Mouse (Mus musculus) gastrocnemius, postnatal 36 days (tissue): Measurements from ENCODE around the gene Prss16. TPM values are rescaled to one million over a fixed set of nuclear protein-coding genes. Genes with fewer than 3 reads are reported as not detected.
A peak's percentile ranks its signal among the peaks of the same experiment; 100 is the strongest.

Source experiments
- DNase-seq, 2 experiments: peaks; one replicate each; pipeline ENCODE4 v3.0.0; 2022
- intact Hi-C: fragments of 180-260 bp; cut with DNase I; formaldehyde crosslinking; loops from one replicate; pipeline ENCODE4 v1.15.1; 2025
- microRNA-seq, 2 experiments: library from miRNA; unstranded; fragments of <30 nt; microRNA quantifications; one replicate each; pipeline ENCODE4 v1.2.0; 2021
- total RNA-seq, 2 experiments: library from RNA; stranded (reverse); gene quantifications; 2 replicates each; pipeline ENCODE4 v1.2.3; 2021

Gene Prss16
- total RNA-seq, 2 experiments from 2014 or later, result 5.4 TPM; not detected in 1

DNA sequence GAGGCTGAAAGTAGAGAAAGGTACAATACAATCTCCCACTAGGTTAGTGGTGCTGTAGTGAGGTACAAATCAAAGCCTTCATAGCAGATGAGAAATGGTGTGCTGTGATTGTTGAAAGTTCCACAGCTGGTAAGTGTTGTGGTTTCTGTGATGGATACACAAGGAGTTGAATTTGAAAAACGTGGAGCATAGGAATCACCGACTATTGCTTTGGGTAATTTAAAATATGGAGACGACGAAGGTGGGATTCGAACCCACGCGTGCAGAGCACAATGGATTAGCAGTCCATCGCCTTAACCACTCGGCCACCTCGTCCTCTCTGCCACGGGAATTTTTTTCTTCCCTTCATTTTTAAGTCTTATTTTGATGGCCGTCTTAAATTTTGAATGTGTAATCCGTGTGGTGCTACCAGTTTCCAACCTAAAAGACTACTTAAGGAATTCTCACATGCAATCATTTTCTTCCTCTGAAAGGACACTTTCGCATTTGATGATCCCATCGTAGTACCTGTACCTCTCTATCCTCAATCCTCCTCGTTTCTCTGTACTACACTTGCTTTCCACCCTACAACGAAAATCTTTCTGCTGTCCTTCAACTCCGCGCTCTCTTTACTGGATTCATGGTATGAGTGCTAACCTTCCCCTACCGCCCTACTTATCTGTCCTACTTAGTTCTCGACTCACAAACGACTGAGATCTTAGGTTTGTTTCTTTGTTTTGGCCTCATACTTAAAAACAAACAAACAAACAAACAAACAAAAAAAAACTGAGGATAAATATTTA is 15.4 kb downstream of the Prss16 start:
- intact Hi-C loops, result no loop called here
- no peak for DNase-seq

- intact Hi-C loops, result no loop called here
- DNase-seq, result no peak
Measured at GRCm38 (mm10) chr13:21992550-21992949, 17.0 kb downstream of the Prss16 start.

GRCm38 (mm10) chr13:21984486-21984885 is 25.1 kb downstream of the Prss16 start:
- intact Hi-C loops, result no loop called here

GRCm38 (mm10) chr13:21981803-21982193 is 27.7 kb downstream of the Prss16 start:
- intact Hi-C loops, result no loop called here
- no peak for DNase-seq

More at GRCm38 (mm10) chr13:21984486-21984885, 25.1 kb downstream of the Prss16 start:
- DNase-seq, result no peak

DNA sequence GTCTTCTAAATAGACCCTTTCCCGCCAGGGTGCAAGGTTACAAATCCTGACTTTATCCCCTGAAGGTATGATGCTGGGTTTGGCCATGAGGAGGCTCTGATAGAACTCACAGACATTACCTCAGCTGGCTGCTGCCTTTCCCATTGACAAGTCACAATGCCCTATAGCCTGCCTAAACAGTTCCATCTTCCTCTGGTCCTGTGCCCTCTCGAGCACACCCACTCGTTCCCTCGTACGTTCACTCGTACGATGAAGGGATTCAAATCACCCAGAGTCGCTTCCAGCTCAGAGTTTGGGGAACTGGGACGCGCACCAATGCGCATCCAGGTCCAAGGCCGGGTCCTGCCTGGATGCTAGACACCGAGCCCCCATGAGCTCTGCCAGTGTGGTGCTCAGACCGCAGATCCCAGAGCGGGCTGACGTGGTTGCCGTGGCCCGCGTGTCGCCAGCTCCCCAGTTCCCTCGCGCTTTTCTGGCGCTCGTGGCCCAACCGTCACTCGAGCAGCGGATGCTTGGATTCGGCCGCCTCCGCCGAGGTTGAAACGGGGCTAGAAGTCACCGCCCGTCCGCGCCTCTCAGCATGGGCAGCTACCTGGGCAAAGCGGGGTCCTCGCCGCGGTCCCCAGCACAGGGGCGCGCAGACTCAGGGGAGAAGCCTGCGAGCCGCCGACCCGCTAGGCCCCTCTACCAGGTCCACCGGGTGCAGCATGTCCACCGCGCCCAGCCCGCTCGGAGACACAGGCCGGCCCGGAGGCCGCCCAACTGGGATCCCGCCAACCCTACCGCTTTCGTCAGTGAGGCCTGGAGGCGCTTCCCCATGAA is 28.4 kb downstream of the Prss16 start, which contains the start of gene Pom121l2:
Gene Pom121l2, plus strand, starts transcription at position 214 of the 822 bp plus-strand sequence.
- intact Hi-C loops, result no loop called here
- peak; percentile 32 to 47 for DNase-seq

GRCm38 (mm10) chr13:21974726-21975473 is 34.6 kb downstream of the Prss16 start:
- DNase-seq, result peak; percentile 45 to 46
- intact Hi-C loops, result loop anchor here (1.0 to 2.0 kb wide), 2 partner anchors 46 to 53 kb away; no protein-coding TSS in a partner anchor

GRCm38 (mm10) chr13:21974221-21974725 is 35.3 kb downstream of the Prss16 start:
- intact Hi-C loops, result loop anchor here (1.0 to 2.0 kb wide), 2 partner anchors 47 to 54 kb away; no protein-coding TSS in a partner anchor
- DNase-seq, result peak; percentile 84 to 89

- no peak for DNase-seq
- intact Hi-C loops, result no loop called here
Measured at GRCm38 (mm10) chr13:21971641-21972040, 37.9 kb downstream of the Prss16 start.

DNA sequence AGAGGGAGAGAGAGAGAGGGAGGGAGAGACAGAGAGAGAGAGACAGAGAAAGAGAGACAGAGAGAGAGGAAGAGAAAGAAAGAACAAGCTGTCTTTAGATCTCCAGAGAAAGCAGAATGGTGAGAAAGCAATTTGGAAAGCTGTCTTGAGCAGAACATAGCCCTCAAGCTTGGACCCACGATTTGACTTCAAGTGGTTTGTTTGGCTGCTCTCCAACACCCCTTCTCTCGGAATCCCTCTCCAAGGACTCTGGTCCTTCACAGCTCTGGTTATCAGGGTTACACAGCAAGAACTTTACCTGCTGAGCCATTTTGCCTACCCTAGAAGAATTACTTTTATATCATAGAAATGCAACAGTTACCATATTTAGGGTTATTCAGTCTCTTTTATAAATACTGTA is 39.7 kb downstream of the Prss16 start:
- intact Hi-C loops, result no loop called here
- no peak for DNase-seq

DNA sequence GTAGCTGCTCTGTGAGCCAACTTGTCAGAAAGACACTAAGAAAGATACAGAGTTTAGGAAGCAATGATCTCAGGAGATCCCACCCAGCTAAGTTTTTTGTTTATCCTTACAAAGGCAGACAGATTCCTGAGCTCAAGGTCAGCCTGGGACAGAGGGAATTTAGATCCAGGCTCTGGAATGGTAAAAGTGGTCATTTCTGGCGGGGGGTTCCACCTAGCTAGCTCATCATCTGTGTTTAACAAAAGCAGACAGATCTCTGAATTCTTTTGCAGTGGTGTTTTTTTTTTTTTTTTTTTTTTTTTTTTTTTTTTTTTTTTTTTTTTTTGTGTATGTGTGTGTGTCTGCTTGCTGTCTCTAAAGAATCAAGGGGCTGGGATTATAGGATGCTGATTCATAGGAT is 40.3 kb downstream of the Prss16 start:
- intact Hi-C loops, result no loop called here
- no peak for DNase-seq

Small RNA genes within 50 kb of the gene (microRNA-seq; reads per million reads assigned to microRNA genes)
- gene Gm44390 (0 reads per million in 2 experiments), gene Gm44486 (0 reads per million in 2 experiments)

Other genes starting within 250 kb of the Prss16 start
- 1 to 10 TPM; 4.7 to 6.6 TPM for gene Hist1h1b, start 229.1 kb downstream of the Prss16 start, total RNA-seq
- 10 to 100 TPM; 11.9 to 24.7 TPM for gene Hist1h3i, start 226.4 kb downstream of the Prss16 start, total RNA-seq
- gene Hist1h2an, start 222.5 kb downstream of the Prss16 start, total RNA-seq, result 1 to 10 TPM; 1.0 to 2.0 TPM
- gene Hist1h2bp, start 222.3 kb downstream of the Prss16 start, total RNA-seq, result 1 to 10 TPM; 3.8 to 6.5 TPM
- 10 to 100 TPM; 18.8 to 22.7 TPM for gene Hist1h2bq, start 199.5 kb downstream of the Prss16 start, total RNA-seq
- gene Hist1h2ao, start 199.3 kb downstream of the Prss16 start, total RNA-seq, result 1 to 10 TPM in 1 of 2 experiments, under 1 TPM in 1; 0.81 to 6.5 TPM
- 10 to 100 TPM; 61.4 to 75.8 TPM for gene Hist1h4m, start 198.0 kb downstream of the Prss16 start, total RNA-seq
- gene Hist1h4n, start 177.5 kb downstream of the Prss16 start, total RNA-seq, result not detected
- gene Hist1h2ap, start 176.2 kb downstream of the Prss16 start, total RNA-seq, result 10 to 100 TPM; 11.5 to 14.3 TPM
- gene Hist1h2br, start 176.0 kb downstream of the Prss16 start, total RNA-seq, result 10 to 100 TPM; 19.2 to 22.2 TPM
- under 1 TPM; 0.26 to 0.30 TPM for gene Zfp184, start 64.6 kb downstream of the Prss16 start, total RNA-seq
- not detected for gene Pom121l2, start 28.5 kb downstream of the Prss16 start, total RNA-seq
- gene Hist1h2ah, start 25.8 kb upstream of the Prss16 start, total RNA-seq, result 10 to 100 TPM; 12.2 to 13.3 TPM
- gene Hist1h2bk, start 26.1 kb upstream of the Prss16 start, total RNA-seq, result 10 to 100 TPM; 10.8 to 26.5 TPM
- gene Hist1h4i, start 31.6 kb upstream of the Prss16 start, total RNA-seq, result 10 to 100 TPM; 28.7 to 30.9 TPM
- gene Hist1h2ag, start 33.2 kb upstream of the Prss16 start, total RNA-seq, result 10 to 100 TPM in 1 of 2 experiments, 1 to 10 TPM in 1; 8.7 to 11.6 TPM
- gene Hist1h2bj, start 33.5 kb upstream of the Prss16 start, total RNA-seq, result 1 to 10 TPM; 7.6 to 8.9 TPM
- gene Vmn1r188, start 74.7 kb upstream of the Prss16 start, total RNA-seq, result not detected
- gene Vmn1r189, start 96.1 kb upstream of the Prss16 start, total RNA-seq, result not detected
- gene Vmn1r191, start 174.2 kb upstream of the Prss16 start, total RNA-seq, result not detected
- gene Vmn1r192, start 181.4 kb upstream of the Prss16 start, total RNA-seq, result not detected
- gene Vmn1r193, start 213.4 kb upstream of the Prss16 start, total RNA-seq, result not detected
- gene Vmn1r194, start 234.5 kb upstream of the Prss16 start, total RNA-seq, result not detected